Mouse (Mus musculus) embryonic stem cell, embryonic (primary cell): Measurements from ENCODE around the gene Tmprss12.
"Not testable (repeated sequence)": the region's sequence is repeated elsewhere in the genome, so short reads cannot be mapped to it uniquely, and the experiment has no call there.

Experiments
- CTCF ChIA-PET, 4 experiments: fragments of 300-600 bp in 2 of 4; fragments of 350-600 bp in 2 of 4; sonication (Branson Sonifier 250); formaldehyde crosslinking; loops; one replicate each; lab custom pipeline; 2022; ENCODE audit warnings: inconsistent platforms in 2 of 4; lab: Charles Lee
- POLR2A ChIA-PET, 4 experiments: fragments of 300-600 bp in 2 of 4; fragments of 350-600 bp in 2 of 4; sonication (Branson Sonifier 250); formaldehyde crosslinking; loops; one replicate each; lab custom pipeline; 2022; ENCODE audit warnings: antibody characterized with exemption in 4 of 4, inconsistent platforms in 1 of 4; lab: Charles Lee

The Tmprss12 gene

DNA sequence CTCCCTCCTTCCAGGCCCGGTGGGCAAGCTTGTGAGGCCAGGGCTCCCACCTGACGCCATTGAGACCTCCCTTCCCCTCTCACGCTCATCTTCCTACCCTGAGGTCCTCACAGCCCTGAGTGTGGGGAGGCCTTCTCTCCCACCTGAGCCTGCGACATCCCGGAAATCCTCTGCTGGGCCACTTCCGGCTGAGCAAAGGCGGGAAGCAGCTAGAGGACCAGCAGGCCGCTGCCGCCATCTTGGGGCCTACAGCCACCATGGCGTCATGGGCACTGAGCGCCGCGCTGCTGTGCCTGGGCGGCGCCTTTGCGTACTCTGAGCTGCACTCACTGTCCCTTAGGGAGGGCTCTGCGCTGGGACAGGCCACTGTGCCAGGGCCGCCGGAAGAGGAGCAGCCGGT lies at the start of gene Tmprss12:
Gene Tmprss12 (plus strand): TSS at position 212 of the 400 bp plus-strand sequence.
- CTCF ChIA-PET: interaction anchor here in 2 of 4 experiments (0.7 to 1.6 kb wide), 7 partner anchors 12 to 53 kb away, joined by 3 to 4 read pairs (median 3); partner anchors contain the start of gene Atf1 (in 1 of the 2)

DNA sequence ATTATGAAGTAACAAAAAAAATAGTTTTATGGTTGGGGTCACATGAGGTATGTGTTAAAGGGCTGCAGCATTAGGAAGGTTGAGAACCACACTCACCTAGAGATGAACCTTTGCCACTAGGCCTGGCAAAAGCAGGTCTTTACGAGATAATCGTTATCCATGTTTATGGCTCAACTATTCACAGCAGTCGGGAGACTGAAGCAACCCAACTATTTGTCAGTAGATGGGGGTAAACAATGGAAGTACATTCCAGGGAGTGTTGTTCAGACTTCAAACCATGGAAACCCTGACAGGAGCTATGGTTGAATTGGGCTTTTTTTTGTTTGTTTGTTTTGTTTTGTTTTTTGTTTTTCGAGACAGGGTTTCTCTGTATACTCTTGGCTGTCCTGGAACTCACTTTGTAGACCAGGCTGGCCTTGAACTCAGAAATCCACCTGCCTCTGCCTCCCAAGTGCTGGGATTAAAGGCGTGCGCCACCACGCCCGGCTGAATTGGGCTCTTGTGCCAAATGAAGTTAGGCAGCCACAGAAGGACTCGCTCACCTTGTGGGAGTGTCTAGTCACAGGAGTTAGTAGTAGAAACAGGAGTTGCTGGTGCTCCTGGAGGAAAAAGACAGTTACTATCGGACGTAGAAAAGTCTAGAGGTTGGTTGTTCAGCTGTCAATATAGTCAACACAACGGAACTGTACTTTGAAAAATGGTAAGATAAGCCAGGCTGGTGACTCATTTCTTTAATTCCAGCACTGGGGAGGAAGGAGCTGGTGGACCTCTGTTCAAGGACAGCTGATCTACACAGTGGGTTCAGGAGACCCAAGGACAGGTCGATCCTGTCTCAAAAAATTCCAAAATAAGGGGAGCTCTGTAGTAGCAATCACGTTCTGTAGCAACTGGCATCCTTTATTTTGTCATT lies 48.8 kb upstream of the Tmprss12 start:
- POLR2A ChIA-PET: interaction anchor here (0.5 to 17.1 kb wide), 46 partner anchors 10 to 507 kb away, joined by 3 to 481 read pairs (median 6); partner anchors contain the start of genes Cox14 (in 2 of the 4) and Tmprss12 (in 2 of the 4)
- CTCF ChIA-PET: interaction anchor here in 3 of 4 experiments (0.6 to 2.2 kb wide), 8 partner anchors 9 to 391 kb away, joined by 3 to 10 read pairs (median 4); partner anchors contain the start of gene Tmprss12 (in 1 of the 3)

More for the DNA sequence above, at the start of gene Tmprss12:
- POLR2A ChIA-PET: interaction anchor here (0.6 to 9.2 kb wide), 50 partner anchors 10 to 307 kb away, joined by 3 to 164 read pairs (median 6); partner anchors contain the start of genes Atf1 (in 3 of the 4), Mettl7a1 (in 2 of the 4) and Dip2b (in 1 of the 4)

DNA sequence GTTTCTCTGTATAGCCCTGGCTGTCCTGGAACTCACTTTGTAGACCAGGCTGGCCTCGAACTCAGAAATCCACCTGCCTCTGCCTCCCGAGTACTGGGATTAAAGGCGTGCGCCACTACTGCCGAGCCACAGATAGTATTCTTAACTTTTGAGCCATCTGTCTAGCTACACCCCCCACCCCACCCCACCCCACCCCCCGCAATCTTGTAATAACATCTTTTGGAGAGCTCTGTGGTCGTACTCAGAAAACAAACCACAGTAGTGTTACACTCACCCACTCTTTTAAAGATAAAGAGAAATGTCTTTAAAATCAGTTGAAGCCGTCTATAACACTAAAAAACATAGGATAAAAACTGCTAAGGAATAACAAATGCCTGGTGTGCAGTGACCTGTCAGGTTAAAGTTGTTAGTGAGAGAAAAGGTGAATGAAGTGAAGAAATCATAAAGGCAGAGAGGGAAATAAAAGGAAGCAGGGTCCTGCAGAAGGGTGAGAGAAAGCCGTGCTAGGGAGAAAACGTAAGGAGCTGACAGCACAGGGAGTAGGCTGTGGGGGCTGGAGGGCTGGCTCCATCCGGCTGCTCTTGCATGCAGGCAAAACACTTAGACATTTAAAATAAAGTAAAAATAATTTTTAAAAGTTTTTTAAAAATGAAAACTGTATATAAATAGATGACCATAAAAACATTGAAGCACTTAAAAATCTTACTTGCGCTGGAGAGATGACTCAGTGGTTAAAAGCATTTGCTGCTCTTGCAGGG lies 45.2 kb upstream of the Tmprss12 start:
- CTCF ChIA-PET: interaction anchor here in 2 of 4 experiments (0.5 to 2.2 kb wide), 3 partner anchors 13 to 343 kb away, joined by 3 to 7 read pairs (median 4); no protein-coding TSS in a partner anchor
- POLR2A ChIA-PET: interaction anchor here (0.6 to 18.1 kb wide), 17 partner anchors 3 to 257 kb away, joined by 3 to 481 read pairs (median 5); partner anchors contain the start of genes Atf1 (in 3 of the 4) and Tmprss12 (in 1 of the 4)

DNA sequence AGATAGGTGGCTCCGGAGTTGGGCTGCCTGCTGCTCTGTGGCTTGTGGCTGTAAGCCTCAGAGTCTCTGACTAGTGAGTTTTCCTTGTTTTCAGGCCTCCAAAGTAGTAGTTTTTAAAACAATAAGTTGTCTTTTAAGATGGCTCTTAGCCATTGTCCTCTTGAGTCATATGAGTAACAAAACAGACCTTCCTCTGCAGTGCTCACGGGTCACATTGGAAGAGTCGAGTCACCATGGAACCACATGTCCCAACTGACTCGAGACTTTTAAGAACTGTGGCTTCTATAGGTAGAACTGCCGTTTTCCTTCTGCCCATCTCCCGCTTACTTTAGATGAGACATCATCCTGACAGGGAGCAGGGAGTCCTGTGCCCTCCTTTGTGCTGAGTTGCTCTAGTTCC lies 43.7 kb upstream of the Tmprss12 start:
- CTCF ChIA-PET: interaction anchor here in 2 of 4 experiments (0.9 to 2.2 kb wide), 3 partner anchors 9 to 11 kb away, joined by 3 to 7 read pairs (median 4); partner anchors contain the start of gene Atf1 (in 1 of the 2)
- POLR2A ChIA-PET: interaction anchor here (0.7 to 18.1 kb wide), 25 partner anchors 4 to 924 kb away, joined by 3 to 481 read pairs (median 5); partner anchors contain the start of genes Atf1 (in 2 of the 4) and Tmprss12 (in 2 of the 4)

DNA sequence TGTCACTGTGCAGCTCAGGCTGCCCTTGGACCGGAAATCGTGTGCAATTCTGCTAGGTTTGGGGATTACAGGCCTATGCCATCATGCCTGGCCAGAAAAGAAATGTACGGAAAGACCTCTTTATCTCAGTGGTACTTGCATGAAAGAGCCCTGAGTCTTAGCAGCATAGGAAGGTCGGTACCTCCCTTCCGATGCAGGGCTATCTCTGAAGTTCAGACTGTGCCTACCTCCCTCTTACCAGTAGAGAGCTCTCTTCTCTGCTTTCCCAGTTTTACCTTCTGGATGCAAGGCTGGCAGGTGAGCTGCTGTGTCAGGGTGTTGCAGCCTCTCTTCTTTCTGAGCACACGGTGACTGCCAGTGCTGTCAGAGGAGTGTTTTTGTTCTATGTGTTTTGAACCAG lies 38.9 kb upstream of the Tmprss12 start:
- CTCF ChIA-PET: interaction anchor here in 3 of 4 experiments (0.7 to 2.8 kb wide), 9 partner anchors 9 to 82 kb away, joined by 3 to 10 read pairs (median 3); no protein-coding TSS in a partner anchor
- POLR2A ChIA-PET: interaction anchor here (0.6 to 18.1 kb wide), 28 partner anchors 9 to 249 kb away, joined by 3 to 481 read pairs (median 4); partner anchors contain the start of genes Atf1 (in 2 of the 4) and Tmprss12 (in 2 of the 4)

DNA sequence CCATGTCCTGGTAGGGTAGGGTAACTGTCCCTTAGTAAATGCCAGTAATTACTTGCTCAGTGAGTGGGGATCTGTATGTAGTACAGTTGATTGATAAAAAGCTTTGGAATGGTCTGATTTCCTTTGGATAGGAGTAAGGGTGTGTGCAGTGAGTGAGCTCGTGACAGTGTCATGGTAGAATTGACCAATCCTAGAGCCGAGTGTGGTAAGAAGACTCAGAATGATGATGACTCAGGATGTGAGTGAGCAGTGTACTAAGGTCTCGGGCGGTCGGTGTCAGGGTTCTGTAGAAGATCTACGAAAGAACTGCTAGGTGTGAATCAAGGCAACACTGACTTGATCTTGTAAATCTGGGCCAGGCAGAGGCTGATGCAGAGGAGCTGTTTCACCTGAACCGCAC lies 34.7 kb upstream of the Tmprss12 start:
- POLR2A ChIA-PET: interaction anchor here (0.5 to 18.1 kb wide), 31 partner anchors 9 to 274 kb away, joined by 3 to 481 read pairs (median 5); partner anchors contain the start of genes Atf1 (in 2 of the 4), Mettl7a1 (in 2 of the 4) and Tmprss12 (in 2 of the 4)

DNA sequence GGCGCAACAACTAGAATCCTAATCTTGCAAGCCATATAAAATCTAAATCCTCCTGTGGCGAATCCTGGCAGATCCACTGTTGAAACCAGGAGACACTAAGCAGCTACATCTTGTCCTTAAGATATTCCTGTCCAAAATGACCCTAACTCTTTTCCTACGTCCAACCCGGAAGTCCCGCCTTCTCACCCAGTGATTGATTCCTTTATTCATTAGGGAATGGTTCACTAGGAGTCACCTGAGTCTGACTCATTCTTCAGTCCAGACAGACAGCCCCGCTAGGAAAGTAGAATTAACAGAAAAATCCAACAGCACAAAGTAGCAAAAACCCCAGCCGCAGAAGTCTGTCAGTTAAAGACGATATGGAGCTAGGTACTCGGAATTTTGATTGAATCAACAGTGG lies 33.3 kb upstream of the Tmprss12 start:
- ChIA-PET CTCF (no interaction called here), POLR2A (interaction anchor here (0.6 to 18.1 kb wide), 34 partner anchors 9 to 427 kb away, joined by 3 to 481 read pairs (median 6); partner anchors contain the start of genes Atf1 (in 3 of the 4), Tmprss12 (in 2 of the 4) and Mettl7a1 (in 1 of the 4))

More for the DNA sequence above, 34.7 kb upstream of the Tmprss12 start:
- CTCF ChIA-PET: interaction anchor here in 2 of 4 experiments (0.6 to 1.8 kb wide), 4 partner anchors 9 to 198 kb away, joined by 4 to 6 read pairs (median 4); no protein-coding TSS in a partner anchor

DNA sequence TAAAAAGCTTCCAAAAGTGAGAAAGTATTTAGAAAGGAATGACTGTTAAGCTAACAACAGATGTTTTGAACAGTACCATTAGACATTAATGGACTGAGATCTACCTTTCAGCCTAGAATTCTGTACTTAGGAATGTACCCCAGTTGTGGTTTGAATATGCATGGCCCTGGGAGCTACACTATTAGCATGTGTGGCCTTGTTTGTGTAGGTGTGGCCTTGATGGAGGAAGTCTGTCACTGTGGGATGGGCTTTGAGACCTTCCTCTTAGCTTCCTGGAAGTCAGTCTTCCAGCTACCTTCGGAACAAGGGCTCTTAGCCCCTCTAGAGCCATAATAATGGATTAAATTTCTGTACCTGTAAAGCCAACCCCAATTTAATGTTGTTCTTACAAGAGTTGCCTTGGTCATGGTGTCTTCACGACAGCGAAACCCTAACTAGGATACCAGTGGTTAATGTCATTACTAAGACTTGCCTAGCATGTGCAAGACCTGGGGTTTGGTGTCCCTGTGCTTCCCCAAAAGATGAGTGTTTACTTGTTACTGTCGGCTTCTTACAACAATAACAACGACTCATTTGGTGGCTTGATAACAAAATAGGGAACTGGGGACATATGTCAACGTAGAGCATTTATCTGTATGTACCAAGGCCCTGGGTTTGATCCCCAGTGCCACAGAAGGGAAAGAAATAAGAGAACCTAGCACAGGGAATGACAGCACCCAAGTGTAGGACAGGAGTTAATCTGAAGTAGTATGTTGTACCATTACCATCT lies 31.8 kb upstream of the Tmprss12 start:
- POLR2A ChIA-PET: interaction anchor here (0.5 to 18.1 kb wide), 49 partner anchors 7 to 434 kb away, joined by 3 to 481 read pairs (median 4); partner anchors contain the start of genes Atf1 (in 3 of the 4), Mettl7a1 (in 2 of the 4), Tmprss12 (in 2 of the 4) and Dip2b (in 1 of the 4)
- CTCF ChIA-PET: interaction anchor here in 3 of 4 experiments (0.6 to 1.5 kb wide), 9 partner anchors 12 to 617 kb away, joined by 3 to 7 read pairs (median 3); no protein-coding TSS in a partner anchor

DNA sequence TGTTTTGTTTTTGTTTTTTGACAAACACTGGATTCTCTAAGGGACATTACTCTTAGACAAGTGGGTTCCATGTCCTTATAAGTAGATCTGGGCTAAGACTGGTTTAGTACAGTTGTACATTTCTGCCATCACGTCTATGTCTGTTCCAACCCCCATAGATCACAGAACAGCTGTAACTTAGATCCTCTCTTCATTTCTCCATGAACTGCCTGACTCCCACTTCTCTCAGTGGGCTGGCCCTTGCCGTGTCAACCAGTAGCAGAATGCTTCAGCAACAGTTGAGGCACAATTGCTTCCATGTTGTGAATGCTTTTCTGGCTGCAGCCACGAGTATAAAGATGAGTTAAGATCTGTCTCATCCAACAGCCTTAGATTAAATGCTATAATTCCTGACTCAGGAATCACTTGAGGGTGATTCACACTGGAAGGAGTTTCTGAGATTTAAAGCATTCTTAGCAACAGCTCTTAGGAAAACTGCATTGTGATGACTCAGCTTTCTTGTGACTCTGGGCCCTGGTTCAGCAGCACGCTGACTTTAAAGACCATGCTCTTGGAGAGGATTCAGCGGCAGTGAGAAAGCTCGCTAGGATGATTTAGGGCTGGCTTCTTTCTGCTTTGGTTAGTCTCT lies 29.4 kb upstream of the Tmprss12 start:
- POLR2A ChIA-PET: interaction anchor here (0.6 to 18.1 kb wide), 26 partner anchors 6 to 527 kb away, joined by 3 to 481 read pairs (median 4); partner anchors contain the start of genes Atf1 (in 3 of the 4) and Tmprss12 (in 2 of the 4)
- CTCF ChIA-PET: interaction anchor here in 3 of 4 experiments (0.5 to 1.0 kb wide), 3 partner anchors 57 to 221 kb away, joined by 3 read pairs; no protein-coding TSS in a partner anchor

DNA sequence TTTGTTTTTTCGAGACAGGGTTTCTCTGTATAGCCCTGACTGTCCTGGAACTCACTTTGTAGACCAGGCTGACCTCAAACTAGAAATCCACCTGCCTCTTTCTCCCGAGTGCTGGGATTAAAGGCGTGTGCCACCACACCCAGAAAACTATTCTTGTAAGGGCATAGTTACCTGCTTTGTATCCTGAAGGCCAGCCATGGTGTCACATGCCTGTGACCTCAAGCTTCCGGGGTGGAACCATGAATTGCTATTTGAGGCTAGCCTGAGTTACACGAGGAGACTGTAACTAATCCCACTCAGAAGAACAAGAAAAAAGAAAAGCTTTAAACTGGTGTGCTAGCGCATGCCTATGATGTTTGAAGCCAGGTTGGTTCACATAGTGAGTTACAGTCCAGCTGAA lies 24.3 kb upstream of the Tmprss12 start:
- POLR2A ChIA-PET: interaction anchor here (0.5 to 6.6 kb wide), 33 partner anchors 8 to 1434 kb away, joined by 3 to 175 read pairs (median 5); partner anchors contain the start of genes Atf1 (in 2 of the 4) and Tmprss12 (in 2 of the 4)
- CTCF ChIA-PET: no interaction called here

DNA sequence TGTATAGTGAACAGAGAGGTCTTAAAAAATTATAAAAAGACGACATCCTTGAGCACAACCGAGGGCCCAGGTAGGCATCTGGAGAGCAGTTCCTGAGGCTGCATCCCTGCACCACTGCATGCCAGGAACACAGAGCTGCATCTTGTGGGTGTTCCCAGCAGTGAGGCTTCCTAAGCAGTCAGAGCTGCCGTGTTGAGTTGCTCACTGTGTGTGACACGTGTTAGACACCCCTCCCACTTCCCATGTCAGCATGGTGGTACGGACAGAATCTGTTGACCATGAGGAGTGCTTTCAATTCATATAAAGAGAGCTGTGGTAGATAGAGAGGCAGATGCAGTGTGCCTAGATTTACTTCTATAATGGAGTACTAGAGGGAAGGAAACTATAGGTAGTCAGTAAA lies 23.3 kb upstream of the Tmprss12 start:
- POLR2A ChIA-PET: interaction anchor here (0.5 to 6.6 kb wide), 27 partner anchors 8 to 862 kb away, joined by 3 to 175 read pairs (median 8); partner anchors contain the start of genes Tmprss12 (in 3 of the 4) and Atf1 (in 2 of the 4)
- CTCF ChIA-PET: no interaction called here

DNA sequence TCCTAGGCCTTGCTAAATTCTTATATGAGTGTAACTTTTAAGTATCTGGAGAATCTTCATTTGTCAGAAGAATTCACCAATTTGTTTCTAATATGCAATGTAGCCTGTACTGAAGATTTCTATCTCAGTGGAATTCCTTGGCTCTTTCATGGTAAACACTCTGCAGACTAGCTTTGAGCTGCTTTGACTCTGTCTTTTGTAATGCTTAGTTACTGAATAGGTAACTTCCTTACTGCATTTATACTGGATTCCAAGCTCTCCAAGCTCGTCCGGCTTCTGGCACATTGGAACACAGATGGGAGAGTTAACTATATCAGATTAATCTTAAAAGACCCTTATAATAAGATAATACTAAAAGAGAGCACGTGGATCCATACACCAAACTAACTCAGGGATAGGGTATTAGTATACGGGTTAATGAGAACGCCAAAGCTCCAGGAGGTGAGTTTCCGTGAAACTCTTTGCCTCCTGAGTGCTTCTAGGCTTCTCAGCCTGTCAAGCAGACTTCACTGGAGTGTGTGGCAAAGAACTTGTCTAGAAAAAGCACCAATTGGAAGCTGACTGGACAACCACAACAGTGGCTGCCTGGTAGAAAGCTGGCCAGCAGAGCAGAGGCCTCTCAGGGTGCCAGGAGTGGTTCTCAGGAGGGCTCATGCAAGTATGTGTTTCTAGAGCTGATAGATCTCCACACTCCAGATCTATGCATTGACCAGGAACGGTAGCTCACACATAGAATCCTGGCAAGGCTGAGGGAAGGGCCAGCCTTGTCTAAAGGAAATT lies 21.8 kb upstream of the Tmprss12 start:
- POLR2A ChIA-PET: interaction anchor here (0.6 to 6.6 kb wide), 28 partner anchors 9 to 69 kb away, joined by 3 to 175 read pairs (median 4); partner anchors contain the start of genes Atf1 (in 2 of the 4) and Tmprss12 (in 2 of the 4)
- CTCF ChIA-PET: interaction anchor here in 2 of 4 experiments (0.5 to 0.7 kb wide), 2 partner anchors 14 to 533 kb away, joined by 3 to 4 read pairs; partner anchors contain the start of gene Cox14 (in 1 of the 2)

DNA sequence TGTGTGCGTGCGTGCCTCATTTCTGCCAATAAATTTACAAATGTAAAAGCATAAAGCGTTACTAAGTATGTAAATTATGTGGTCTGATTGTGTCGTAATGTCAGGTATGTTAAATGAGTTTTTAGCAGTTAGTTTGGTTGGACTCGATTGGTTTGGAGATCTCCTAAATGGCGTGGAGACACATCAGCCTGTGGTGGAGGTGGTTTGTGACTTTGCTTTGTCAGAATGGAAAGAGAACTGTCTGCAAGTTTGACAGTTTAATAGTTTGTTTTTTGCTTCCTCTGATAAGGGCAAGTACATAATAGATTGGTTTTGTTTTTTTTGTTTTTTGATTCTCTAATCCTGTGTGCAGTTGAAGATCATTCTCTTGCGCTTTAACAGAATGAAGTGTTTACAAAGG lies 20.3 kb upstream of the Tmprss12 start:
- CTCF ChIA-PET: not testable (repeated sequence)
- POLR2A ChIA-PET: interaction anchor here in 2 of 4 experiments (2.5 to 6.6 kb wide), 7 partner anchors 9 to 30 kb away, joined by 11 to 175 read pairs (median 73); no protein-coding TSS in a partner anchor

DNA sequence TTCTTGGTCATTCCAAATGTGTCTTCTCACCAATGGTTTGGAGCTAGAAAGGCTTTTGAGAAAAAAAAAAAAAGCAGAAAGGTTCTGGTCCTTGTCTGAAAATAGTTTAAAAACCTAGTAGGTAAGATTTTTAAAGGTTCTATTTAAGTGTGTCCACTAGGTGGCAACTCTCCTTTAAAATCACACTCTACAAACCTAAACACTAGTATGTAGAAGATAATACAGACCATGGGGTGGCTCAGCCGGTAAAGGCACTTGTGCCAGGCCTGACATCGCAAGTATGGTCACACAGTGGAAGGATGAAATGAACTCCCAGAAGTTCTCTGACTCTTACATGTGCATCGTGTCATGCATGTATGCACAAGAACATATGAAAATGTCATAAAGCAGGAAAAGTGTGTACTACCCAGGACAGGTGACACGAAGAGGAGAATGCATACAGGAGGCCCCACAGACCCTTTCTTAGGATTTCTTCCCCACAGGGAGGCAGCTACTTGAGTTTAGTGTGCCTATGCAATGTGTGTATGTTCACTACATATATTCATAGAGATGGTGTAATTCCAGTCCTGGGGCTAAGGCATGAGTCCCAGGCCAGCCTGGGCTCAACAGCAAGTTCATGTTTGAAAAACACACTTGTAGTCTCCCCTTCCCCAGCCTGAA lies 17.3 kb upstream of the Tmprss12 start:
- ChIA-PET CTCF (interaction anchor here (0.6 to 1.9 kb wide), 17 partner anchors 9 to 1632 kb away, joined by 3 to 6 read pairs (median 3); partner anchors contain the start of genes Mettl7a1 (in 1 of the 4) and Tmprss12 (in 1 of the 4)), POLR2A (interaction anchor here in 3 of 4 experiments (0.6 to 10.8 kb wide), 31 partner anchors 8 to 63 kb away, joined by 3 to 283 read pairs (median 6); partner anchors contain the start of genes Mettl7a1 (in 2 of the 3), Atf1 (in 1 of the 3) and Tmprss12 (in 1 of the 3))
